Mouse (Mus musculus) embryonic facial prominence, embryonic 10.5 days (tissue): ENCODE measurements around the gene Cc2d2a. TPM values are rescaled to one million over a fixed set of nuclear protein-coding genes. Genes with fewer than 3 reads are reported as not detected.

Experiments
- DNase-seq: peaks from one replicate; pipeline ENCODE4 v3.0.0-alpha.2; 2017; ENCODE audit warnings: low spot score
- H3K27ac ChIP-seq: fragments of 300-500 bp; sonication (generic); replicated peaks from 2 replicates; pipeline ENCODE4 v1.5.1; 2016; ENCODE audit warnings: mild to moderate bottlenecking
- H3K27me3 ChIP-seq: fragments of 300-500 bp; sonication (generic); replicated peaks from 2 replicates; pipeline ENCODE4 v1.6.1; 2016; ENCODE audit warnings: low read depth, mild to moderate bottlenecking; ENCODE audit not compliant: poor library complexity, severe bottlenecking
- H3K36me3 ChIP-seq: fragments of 300-500 bp; sonication (generic); replicated peaks from 2 replicates; pipeline ENCODE4 v1.6.1; 2016; ENCODE audit warnings: mild to moderate bottlenecking, moderate library complexity
- H3K4me1 ChIP-seq: fragments of 300-500 bp; sonication (generic); 2 replicates; pipeline ENCODE4 v1.6.1; 2016
- H3K4me3 ChIP-seq: fragments of 300-500 bp; sonication (generic); 2 replicates; pipeline ENCODE4 v1.5.1; 2016; ENCODE audit warnings: mild to moderate bottlenecking, moderate library complexity
- H3K9me3 ChIP-seq: fragments of 300-500 bp; sonication (generic); 2 replicates; pipeline ENCODE4 v1.6.1; 2016; ENCODE audit warnings: mild to moderate bottlenecking
- WGBS: fragments of 180-500 bp; shearing (Covaris S2); methylation state at CpG from one replicate; pipeline ENCODE4 v1.1.7; 2016; 5-methylcytosine and 5-hydroxymethylcytosine counted together
- polyA plus RNA-seq: library from polyadenylated mRNA; unstranded; fragments of >200 nt; fragmentation: Nextera tagmentation; extraction: Ambion mirVana; gene quantifications from 2 replicates; pipeline ENCODE4 v1.2.1, GENCODE M21; 2016

Gene Cc2d2a
- 8.4 and 9.1 TPM in 2 replicates for polyA plus RNA-seq

DNA sequence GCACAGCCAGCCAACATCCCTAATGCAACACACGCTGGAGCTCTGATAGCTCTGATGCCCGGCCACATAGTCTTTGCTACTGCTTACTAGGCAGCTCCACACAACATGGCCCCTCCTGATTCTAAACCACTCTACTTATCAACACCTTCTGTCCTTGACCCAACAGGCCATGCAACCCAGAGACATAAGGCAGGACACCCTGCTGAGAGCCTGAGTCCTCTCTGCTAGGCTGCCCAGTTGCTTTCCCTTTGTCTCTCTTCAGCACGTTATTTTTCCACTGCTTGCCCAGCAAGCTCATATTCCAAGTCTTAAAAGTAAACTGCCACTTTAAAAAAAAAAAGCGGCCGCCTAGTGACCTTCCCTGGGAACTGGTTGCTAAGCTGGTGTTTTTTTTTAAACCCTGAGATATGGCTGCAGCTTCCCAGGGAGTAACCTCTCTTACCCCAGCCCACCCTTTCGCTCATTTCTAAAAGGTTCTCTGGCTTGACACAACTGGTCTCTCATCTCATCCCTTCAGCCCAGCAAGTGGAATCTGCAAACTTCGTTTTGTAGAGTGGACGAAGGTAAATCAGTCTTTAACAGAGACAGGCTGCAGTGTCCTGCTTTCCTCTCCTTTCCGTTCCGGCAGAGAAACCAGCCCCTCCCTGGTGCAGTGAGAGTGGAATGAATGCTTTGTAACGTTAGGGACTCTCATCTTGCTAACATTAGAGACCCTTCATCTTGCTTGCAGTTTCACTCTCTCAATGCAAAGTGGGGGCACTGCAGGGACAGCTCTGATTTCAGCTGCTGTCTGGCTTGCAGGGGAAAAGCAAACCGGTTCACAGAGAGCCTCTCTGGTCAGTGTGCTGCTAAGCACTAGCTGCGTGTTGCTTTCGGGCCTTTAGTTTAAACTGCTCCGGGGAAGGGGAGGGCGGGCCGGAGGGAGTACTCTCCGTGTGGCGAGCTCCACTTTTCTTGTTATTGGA, at the start of gene Cc2d2a:
TSS of gene Cc2d2a (plus strand) at position 350 of the 965 bp plus-strand sequence.
- WGBS, result 7% methylated on average over 19 of the region's 19 CpGs
- Histone ChIP-seq H3K4me3 (peak within 1 kb of the TSS; percentile 58), H3K4me1 (peaks cover 35% of the 10 kb centered on the region), H3K27ac (peak within 1 kb of the TSS; percentile 93), H3K36me3 (no peaks in the 10 kb centered on the region), H3K9me3 (no peaks in the 10 kb centered on the region), H3K27me3 (no peaks in the 10 kb centered on the region)
- peak; percentile 77 for DNase-seq

DNA sequence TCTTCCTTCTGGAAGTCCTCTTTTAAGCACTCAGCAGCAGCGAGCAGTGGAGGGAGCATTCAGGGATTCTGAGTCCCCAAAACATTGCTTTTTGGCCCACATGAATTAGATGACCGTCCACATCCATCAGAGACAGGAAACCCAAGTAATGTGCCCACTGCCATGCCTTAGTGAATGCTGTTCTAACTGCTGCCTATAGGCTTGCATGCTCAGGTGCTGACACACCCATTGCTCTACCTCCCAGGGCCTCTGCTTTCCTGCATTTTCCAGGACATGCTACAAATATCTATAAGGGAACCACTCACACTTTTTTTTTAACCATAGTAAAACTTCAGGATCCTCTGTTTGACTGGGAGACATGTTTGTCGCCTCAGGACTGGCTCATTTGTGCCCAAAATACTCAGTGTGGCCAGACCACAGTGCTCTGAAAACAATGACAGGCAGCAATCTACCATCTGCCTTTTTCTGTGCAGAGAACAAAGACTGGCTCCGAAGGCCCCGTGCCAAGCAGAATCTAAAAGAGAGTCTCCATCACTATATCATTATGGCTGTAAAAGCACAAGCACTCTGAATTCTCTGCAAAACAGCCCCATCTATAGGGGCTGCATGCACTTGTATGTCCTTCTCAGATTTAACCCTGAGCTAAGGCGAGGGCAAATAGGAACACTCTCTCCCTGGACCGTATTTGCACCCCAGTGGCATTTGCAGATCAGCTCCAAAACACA, 40.4 kb upstream of the Cc2d2a start:
- Histone ChIP-seq H3K27me3 (no peaks in the 10 kb centered on the region), H3K4me1 (no peaks in the 10 kb centered on the region), H3K27ac (no peak overlapping the region), H3K36me3 (no peaks in the 10 kb centered on the region), H3K9me3 (no peaks in the 10 kb centered on the region), H3K4me3 (no peak overlapping the region)
- 79% methylated on average over 7 of the region's 7 CpGs for WGBS
- DNase-seq, result no peak

DNA sequence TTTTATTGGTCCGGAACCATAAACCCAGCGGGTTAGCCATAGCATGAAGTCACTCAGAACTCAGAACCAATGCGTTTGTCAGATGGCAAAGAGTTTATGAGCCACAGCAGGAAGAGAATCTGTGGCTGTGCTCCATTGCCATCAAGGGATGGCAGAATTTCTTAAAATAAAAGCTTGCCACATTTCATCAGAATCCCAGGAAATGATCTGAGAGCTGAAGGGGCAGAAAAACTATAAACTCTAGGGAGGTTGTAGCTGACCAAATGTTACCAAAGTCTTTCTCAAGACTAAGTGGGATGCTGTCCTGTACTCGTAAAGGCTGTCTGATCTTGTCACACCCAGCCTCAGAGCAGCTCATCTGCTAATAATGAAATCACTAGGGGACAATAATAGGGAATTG, 36.7 kb upstream of the Cc2d2a start:
- Histone ChIP-seq H3K36me3 (no peaks in the 10 kb centered on the region), H3K27me3 (no peaks in the 10 kb centered on the region), H3K4me1 (no peaks in the 10 kb centered on the region), H3K9me3 (no peaks in the 10 kb centered on the region), H3K4me3 (no peak overlapping the region), H3K27ac (no peak overlapping the region)
- 82% methylated on average over 4 of the region's 4 CpGs for WGBS
- no peak for DNase-seq

GRCm38 (mm10) chr5:43634071-43634601, 28.0 kb upstream of the Cc2d2a start:
- Histone ChIP-seq H3K27ac (no peak overlapping the region), H3K36me3 (no peaks in the 10 kb centered on the region), H3K4me3 (no peak overlapping the region), H3K27me3 (no peaks in the 10 kb centered on the region), H3K4me1 (no peaks in the 10 kb centered on the region), H3K9me3 (no peaks in the 10 kb centered on the region)
- WGBS, result 85% methylated on average over 5 of the region's 5 CpGs
- DNase-seq, result no peak

DNA sequence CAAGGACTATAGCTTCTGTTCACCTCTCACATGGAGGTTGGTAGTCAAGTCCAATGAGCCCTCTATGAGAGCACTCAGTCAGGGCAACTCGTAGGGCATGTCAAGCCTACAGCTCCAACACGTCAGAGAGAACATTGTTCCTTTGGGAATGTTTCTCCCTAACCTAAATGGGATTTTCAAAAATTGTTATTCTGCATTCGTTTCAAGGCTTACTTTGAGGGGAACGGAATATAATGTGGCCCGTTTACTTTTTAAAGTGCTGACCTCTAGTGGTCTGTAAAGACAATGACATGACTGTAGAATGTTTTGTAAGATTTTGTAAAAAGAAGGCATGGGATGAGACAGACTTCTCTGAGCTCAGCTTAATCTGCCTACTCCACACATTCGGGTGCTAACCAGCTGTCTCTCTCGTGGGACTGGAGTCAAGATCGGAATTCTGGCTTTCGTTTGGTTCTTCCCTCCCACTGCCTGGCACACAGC, 27.5 kb upstream of the Cc2d2a start:
- Histone ChIP-seq H3K27me3 (no peaks in the 10 kb centered on the region), H3K27ac (no peak overlapping the region), H3K9me3 (no peaks in the 10 kb centered on the region), H3K36me3 (no peaks in the 10 kb centered on the region), H3K4me3 (no peak overlapping the region), H3K4me1 (no peaks in the 10 kb centered on the region)
- no peak for DNase-seq
- WGBS, result 45% methylated on average over 9 of the region's 9 CpGs

GRCm38 (mm10) chr5:43645020-43645419, 17.1 kb upstream of the Cc2d2a start:
- Histone ChIP-seq H3K27ac (no peak overlapping the region), H3K27me3 (no peaks in the 10 kb centered on the region), H3K36me3 (no peaks in the 10 kb centered on the region), H3K9me3 (no peaks in the 10 kb centered on the region), H3K4me3 (no peak overlapping the region), H3K4me1 (no peaks in the 10 kb centered on the region)
- no peak for DNase-seq
- WGBS, result 52% methylated on average over 4 of the region's 4 CpGs

- 88% methylated on average over 12 of the region's 12 CpGs for WGBS
- no peaks in the 10 kb centered on the region for H3K36me3 ChIP-seq
- H3K4me1 ChIP-seq, result no peaks in the 10 kb centered on the region
- no peaks in the 10 kb centered on the region for H3K27me3 ChIP-seq
- H3K9me3 ChIP-seq, result no peaks in the 10 kb centered on the region
- no peak for DNase-seq
- H3K27ac ChIP-seq, result no peak overlapping the region
- H3K4me3 ChIP-seq, result no peak overlapping the region
Observed at GRCm38 (mm10) chr5:43647098-43647774, 14.9 kb upstream of the Cc2d2a start.

GRCm38 (mm10) chr5:43661498-43661897, 648 bp upstream of the Cc2d2a start:
- peaks cover 35% of the 10 kb centered on the region for H3K4me1 ChIP-seq

GRCm38 (mm10) chr5:43663531-43663930, 1.4 kb downstream of the Cc2d2a start:
- peaks cover 35% of the 10 kb centered on the region for H3K4me1 ChIP-seq
- peak overlapping the region; percentile 93 for H3K27ac ChIP-seq
- H3K9me3 ChIP-seq, result no peaks in the 10 kb centered on the region
- DNase-seq, result no peak
- peak overlapping the region; percentile 58; the same call in 1 of the 2 replicates for H3K4me3 ChIP-seq
- no peaks in the 10 kb centered on the region for H3K27me3 ChIP-seq
- no peaks in the 10 kb centered on the region for H3K36me3 ChIP-seq
- 58% methylated on average over 6 of the region's 6 CpGs for WGBS

More at GRCm38 (mm10) chr5:43661498-43661897, 648 bp upstream of the Cc2d2a start:
- H3K27me3 ChIP-seq, result no peaks in the 10 kb centered on the region
- H3K4me3 ChIP-seq, result no peak overlapping the region
- no peaks in the 10 kb centered on the region for H3K9me3 ChIP-seq
- H3K27ac ChIP-seq, result peak overlapping the region; percentile 93
- DNase-seq, result no peak
- 89% methylated on average over 3 of the region's 3 CpGs for WGBS
- no peaks in the 10 kb centered on the region for H3K36me3 ChIP-seq

DNA sequence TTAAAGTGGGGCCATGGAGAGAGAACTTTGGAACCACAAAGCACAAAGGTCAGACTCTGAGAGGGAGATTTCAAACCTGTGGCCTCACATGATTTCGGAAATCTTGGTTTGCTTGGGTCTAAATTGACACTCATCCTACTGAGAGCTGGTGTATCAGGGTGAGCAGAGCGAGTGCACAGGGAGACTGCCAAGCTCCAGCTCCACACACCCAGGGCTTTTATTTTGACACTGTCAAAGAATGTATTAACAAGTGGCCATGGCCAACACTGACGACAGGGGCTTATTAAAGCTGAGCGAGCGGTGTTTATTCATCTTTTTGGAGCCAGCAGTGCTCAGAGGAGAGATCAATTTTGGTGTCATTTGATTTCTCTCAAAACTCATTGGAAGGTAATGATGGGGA, 3.0 kb downstream of the Cc2d2a start:
- Histone ChIP-seq H3K27me3 (no peaks in the 10 kb centered on the region), H3K9me3 (no peaks in the 10 kb centered on the region), H3K4me3 (peak overlapping the region; percentile 27; the same call in 1 of the 2 replicates), H3K4me1 (peaks cover 35% of the 10 kb centered on the region), H3K27ac (no peak overlapping the region), H3K36me3 (no peaks in the 10 kb centered on the region)
- DNase-seq, result peak; percentile 16
- 23% methylated on average over 5 of the region's 5 CpGs for WGBS

DNA sequence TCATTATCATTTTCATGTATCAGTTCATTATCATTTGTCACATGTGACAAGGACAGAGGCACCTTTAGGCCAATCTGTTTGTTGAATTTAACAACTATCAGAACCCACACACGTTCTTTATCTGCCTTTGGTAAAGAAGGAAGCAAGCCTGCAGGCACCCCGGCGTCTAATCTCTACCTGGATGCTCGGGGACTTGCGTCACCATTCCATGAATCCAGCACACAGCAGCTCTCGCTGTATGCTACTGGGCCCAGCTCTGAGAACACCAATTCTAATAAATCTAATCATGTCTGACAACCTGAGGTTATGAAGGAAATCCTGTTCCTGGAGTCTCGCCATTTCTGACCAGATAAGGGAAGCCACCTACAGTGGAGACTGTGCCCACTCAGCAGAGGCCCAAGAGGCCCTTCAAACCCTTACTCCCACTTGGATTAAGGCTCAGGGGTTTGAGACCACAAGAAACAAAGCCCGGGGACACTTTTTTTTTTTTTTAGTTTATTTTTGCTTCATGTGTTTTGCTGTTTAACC, 7.0 kb downstream of the Cc2d2a start:
- no peak overlapping the region for H3K27ac ChIP-seq
- DNase-seq, result no peak
- WGBS, result 82% methylated on average over 8 of the region's 8 CpGs
- peaks cover 3% of the 10 kb centered on the region for H3K36me3 ChIP-seq
- peaks cover 20% of the 10 kb centered on the region for H3K4me1 ChIP-seq
- no peaks in the 10 kb centered on the region for H3K9me3 ChIP-seq
- H3K4me3 ChIP-seq, result no peak overlapping the region
- no peaks in the 10 kb centered on the region for H3K27me3 ChIP-seq
